ENCODE assay signal across 10 mouse cellular contexts in the genomic region with DNA sequence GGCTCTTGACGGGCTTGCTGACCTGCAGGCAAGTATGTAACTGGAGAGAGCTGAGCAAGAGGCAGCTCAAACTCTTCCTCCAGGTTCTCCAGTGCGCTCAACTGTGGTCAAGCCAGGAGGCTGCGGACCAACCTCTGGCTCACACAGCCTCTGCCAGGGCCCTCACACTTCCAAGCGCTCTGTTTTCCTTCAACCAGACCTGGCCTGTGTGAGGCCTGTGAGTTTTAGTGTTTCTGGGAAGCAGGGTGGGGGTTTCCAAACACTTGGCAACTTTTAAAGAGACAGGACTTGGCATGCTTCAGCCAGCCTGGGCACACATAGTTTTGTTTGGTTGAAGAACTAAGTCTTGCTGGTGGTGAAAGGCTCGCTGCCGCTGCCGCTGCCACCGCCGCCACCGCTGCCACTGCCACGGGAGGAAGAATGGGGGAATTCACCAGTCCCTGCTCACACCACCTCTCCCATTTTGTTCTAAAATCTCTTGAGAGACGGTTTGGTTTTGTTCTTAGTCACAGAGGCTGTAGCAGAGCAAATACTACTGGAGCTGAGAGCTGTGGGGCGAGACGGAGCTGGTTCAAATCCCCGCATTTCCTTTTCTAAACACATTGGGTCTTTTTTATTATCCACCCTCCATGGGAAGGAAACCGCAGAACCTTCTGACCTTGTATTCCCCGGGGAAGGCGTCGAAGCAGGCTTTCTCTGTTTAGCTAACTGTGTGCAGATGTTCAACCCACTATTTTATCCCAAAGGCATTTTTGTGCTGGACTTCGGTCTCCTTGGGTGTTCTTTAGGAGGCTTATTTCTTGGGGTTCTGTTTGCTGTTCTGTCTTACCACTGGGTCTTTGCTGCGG. TPM values are rescaled to one million over a fixed set of nuclear protein-coding genes. Genes with fewer than 3 reads are reported as not detected.
DNase-seq lines count a peak whose midpoint lies in the region; ATAC-seq lines count a peak whose summit lies in the region.
"Had no signal": no experiment of that assay in that cellular context is flagged by ENCODE, and none has a peak within 500 bp of the region (broad histone marks: within the 10 kb centered on the region; RNA-seq: fewer than 3 reads in every experiment).

No protein-coding gene starts in this region.

- no peak for DNase-seq in forebrain, embryonic 10.5 days (ENCODE audit: extremely low spot score, low spot score)
- peak; percentile 15 for DNase-seq in 3134 (ENCODE audit: extremely low read depth, insufficient read length, low spot score)
- peak; percentile 93 for DNase-seq in fibroblast of lung, adult 2 months (ENCODE audit: low read depth)
- no peak for DNase-seq in thymus, postnatal 4 days
- DNase-seq in retina, postnatal 1 day = no peak

- no peak for ATAC-seq in forebrain, embryonic 13.5 days
- ATAC-seq in limb, embryonic 13.5 days (ENCODE audit: low FRiP score, low read depth) = peak; percentile 67; the same call in 1 of the 2 replicates
- ATAC-seq in inflammation-experienced regulatory T-cells, adult 6 months = no peak

- H3K9ac ChIP-seq in forebrain, embryonic 13.5 days = no peak overlapping the region
- H3K9ac ChIP-seq in limb, embryonic 13.5 days = no peak overlapping the region
- H3K9ac ChIP-seq: liver, embryonic 15.5 days had no signal

- H3K4me2 ChIP-seq in forebrain, embryonic 13.5 days = no peak overlapping the region
- peak overlapping the region; percentile 12; the same call in 1 of the 2 replicates for H3K4me2 ChIP-seq in limb, embryonic 13.5 days (replicated peaks)
- H3K4me2 ChIP-seq: liver, embryonic 15.5 days had no signal

- H3K36me3 ChIP-seq in forebrain, embryonic 10.5 days (replicated peaks) = no peaks in the 10 kb centered on the region
- H3K36me3 ChIP-seq in forebrain, embryonic 13.5 days (ENCODE audit: poor library complexity, severe bottlenecking) = no peaks in the 10 kb centered on the region
- H3K36me3 ChIP-seq in limb, embryonic 13.5 days = no peaks in the 10 kb centered on the region
- H3K36me3 ChIP-seq: liver, embryonic 15.5 days had no signal

- WGBS in forebrain, embryonic 10.5 days = 77% methylated on average over 21 of the region's 21 CpGs
- WGBS in forebrain, embryonic 13.5 days = 85% methylated on average over 21 of the region's 21 CpGs
- WGBS in limb, embryonic 13.5 days = 55% methylated on average over 21 of the region's 21 CpGs

- no peaks in the 10 kb centered on the region for H3K9me3 ChIP-seq in forebrain, embryonic 10.5 days
- H3K9me3 ChIP-seq in forebrain, embryonic 13.5 days (replicated peaks) = no peaks in the 10 kb centered on the region; the same call in 1 of the 2 replicates
- peaks cover 4% of the 10 kb centered on the region; the same call in 1 of the 2 replicates for H3K9me3 ChIP-seq in limb, embryonic 13.5 days
- H3K9me3 ChIP-seq: liver, embryonic 15.5 days had no signal

- peaks cover 6% of the 10 kb centered on the region; the same call in 1 of the 2 replicates for H3K4me1 ChIP-seq in forebrain, embryonic 10.5 days
- H3K4me1 ChIP-seq in forebrain, embryonic 13.5 days = no peaks in the 10 kb centered on the region
- H3K4me1 ChIP-seq in limb, embryonic 13.5 days = peaks cover 21% of the 10 kb centered on the region
- H3K4me1 ChIP-seq: liver, embryonic 15.5 days had no signal

- H3K4me3 ChIP-seq in forebrain, embryonic 10.5 days = no peak overlapping the region
- H3K4me3 ChIP-seq in forebrain, embryonic 13.5 days = no peak overlapping the region
- no peak overlapping the region for H3K4me3 ChIP-seq in limb, embryonic 13.5 days
- H3K4me3 ChIP-seq: liver, embryonic 15.5 days had no signal

- H3K27ac ChIP-seq in forebrain, embryonic 10.5 days = peak overlapping the region; percentile 49; the same call in 1 of the 2 replicates
- H3K27ac ChIP-seq in forebrain, embryonic 13.5 days = no peak overlapping the region
- peak overlapping the region; percentile 85 for H3K27ac ChIP-seq in limb, embryonic 13.5 days
- H3K27ac ChIP-seq: liver, embryonic 15.5 days had no signal

- H3K27me3 ChIP-seq in forebrain, embryonic 10.5 days (ENCODE audit: poor library complexity, severe bottlenecking) = no peaks in the 10 kb centered on the region
- H3K27me3 ChIP-seq in forebrain, embryonic 13.5 days = no peaks in the 10 kb centered on the region
- no peaks in the 10 kb centered on the region for H3K27me3 ChIP-seq in limb, embryonic 13.5 days
- H3K27me3 ChIP-seq: liver, embryonic 15.5 days had no signal

RNA-seq across cellular contexts. Expression of gene Olfr159, which starts 11.0 kb away (rescaled TPM):
- not detected in 2 replicates for polyA plus RNA-seq in forebrain, embryonic 10.5 days (2016; fragmentation: Nextera tagmentation; extraction: Ambion mirVana)
- polyA plus RNA-seq in forebrain, embryonic 13.5 days (2015; fragmentation: Nextera tagmentation; extraction: Ambion mirVana) = not detected in 2 replicates
- polyA plus RNA-seq in limb, embryonic 13.5 days (2015; fragmentation: Nextera tagmentation; extraction: Ambion mirVana) = not detected in 2 replicates
- not detected for polyA plus RNA-seq in inflammation-experienced regulatory T-cells, adult 6 months (2017; shearing (Covaris generic))
- polyA plus RNA-seq: heart, embryonic 16.5 days; liver, embryonic 15.5 days had no signal

RNA-seq across cellular contexts. Expression of gene Spaar, which starts 30.0 kb away (rescaled TPM):
- polyA plus RNA-seq in forebrain, embryonic 10.5 days (2016; fragmentation: Nextera tagmentation; extraction: Ambion mirVana) = 0.07 TPM in 1 of 2 replicates, not detected in the other
- not detected in 2 replicates for polyA plus RNA-seq in forebrain, embryonic 13.5 days (2015; fragmentation: Nextera tagmentation; extraction: Ambion mirVana)
- 0.33 and 0.63 TPM in 2 replicates for polyA plus RNA-seq in limb, embryonic 13.5 days (2015; fragmentation: Nextera tagmentation; extraction: Ambion mirVana)
- polyA plus RNA-seq in inflammation-experienced regulatory T-cells, adult 6 months (2017; shearing (Covaris generic)) = under 1 TPM in 1 of 3 experiments, not detected in 2; 0.23 TPM

RNA-seq across cellular contexts. Expression of gene Hrct1, which starts 32.8 kb away (rescaled TPM):
- polyA plus RNA-seq in forebrain, embryonic 10.5 days (2016; fragmentation: Nextera tagmentation; extraction: Ambion mirVana) = 0.16 and 0.31 TPM in 2 replicates
- 0.30 and 0.48 TPM in 2 replicates for polyA plus RNA-seq in forebrain, embryonic 13.5 days (2015; fragmentation: Nextera tagmentation; extraction: Ambion mirVana)
- 1.7 and 2.3 TPM in 2 replicates for polyA plus RNA-seq in limb, embryonic 13.5 days (2015; fragmentation: Nextera tagmentation; extraction: Ambion mirVana)
- polyA plus RNA-seq in inflammation-experienced regulatory T-cells, adult 6 months (2017; shearing (Covaris generic)) = not detected

RNA-seq across cellular contexts. Expression of gene Olfr71, which starts 49.7 kb away (rescaled TPM):
- polyA plus RNA-seq in forebrain, embryonic 10.5 days (2016; fragmentation: Nextera tagmentation; extraction: Ambion mirVana) = not detected in 2 replicates
- polyA plus RNA-seq in forebrain, embryonic 13.5 days (2015; fragmentation: Nextera tagmentation; extraction: Ambion mirVana) = not detected in 2 replicates
- polyA plus RNA-seq in limb, embryonic 13.5 days (2015; fragmentation: Nextera tagmentation; extraction: Ambion mirVana) = not detected in 2 replicates
- not detected for polyA plus RNA-seq in inflammation-experienced regulatory T-cells, adult 6 months (2017; shearing (Covaris generic))
- polyA plus RNA-seq: heart, embryonic 16.5 days; liver, embryonic 15.5 days had no signal

RNA-seq across cellular contexts. Expression of gene Olfr70, which starts 59.2 kb away (rescaled TPM):
- polyA plus RNA-seq in forebrain, embryonic 10.5 days (2016; fragmentation: Nextera tagmentation; extraction: Ambion mirVana) = not detected in 2 replicates
- not detected in 2 replicates for polyA plus RNA-seq in forebrain, embryonic 13.5 days (2015; fragmentation: Nextera tagmentation; extraction: Ambion mirVana)
- not detected in 2 replicates for polyA plus RNA-seq in limb, embryonic 13.5 days (2015; fragmentation: Nextera tagmentation; extraction: Ambion mirVana)
- not detected for polyA plus RNA-seq in inflammation-experienced regulatory T-cells, adult 6 months (2017; shearing (Covaris generic))
- polyA plus RNA-seq: heart, embryonic 16.5 days; liver, embryonic 15.5 days had no signal

Comparison
In these comparisons a context has a peak if more than half of its experiments do, and no peak if none do; other contexts are left out.
1. DNase-seq: peak in 3134 (single experiment) and fibroblast of lung, adult 2 months (single experiment); none in forebrain, embryonic 10.5 days (single experiment), thymus, postnatal 4 days (single experiment) and retina, postnatal 1 day (single experiment).